Comparison of ENCODE assay signal across 8 mouse cellular contexts in genomic region chr14:34896253-34896982, GRCm38 (mm10).
DNase-seq lines count a peak whose midpoint lies in the region; ATAC-seq lines count a peak whose summit lies in the region.

No protein-coding gene starts in this region.

- no peaks in the 10 kb centered on the region for H3K9me3 ChIP-seq in kidney, embryonic 14.5 days (ENCODE audit: control insufficient read depth, low read length)
- H3K9me3 ChIP-seq in forebrain, embryonic 12.5 days = no peaks in the 10 kb centered on the region
- no peaks in the 10 kb centered on the region for H3K9me3 ChIP-seq in midbrain, embryonic 11.5 days (ENCODE audit: control insufficient read depth, low read length)

- DNase-seq in kidney, postnatal 25 days = no peak
- peak; percentile 57 to 70 for DNase-seq in layer of hippocampus, adult 8-10 months (ENCODE audit: low spot score in 2 of 2)
- peak; percentile 93 for DNase-seq in midbrain, embryonic 11.5 days (ENCODE audit: low spot score, missing footprints)
- DNase-seq in telencephalon, adult 2 months (ENCODE audit: low read depth, low spot score) = peak; percentile 49
- DNase-seq in spleen, postnatal 10 days (ENCODE audit: low spot score in 2 of 2) = no peak
- no peak for DNase-seq in urinary bladder, postnatal 36 days (ENCODE audit: low spot score in 2 of 2)

- peak; percentile 84 for ATAC-seq in kidney, embryonic 14.5 days (ENCODE audit: low FRiP score, low TSS enrichment)
- peak; percentile 79 for ATAC-seq in forebrain, embryonic 12.5 days (ENCODE audit: low FRiP score)
- ATAC-seq in midbrain, embryonic 11.5 days (ENCODE audit: low FRiP score) = peak; percentile 82

- peaks cover 2% of the 10 kb centered on the region; the same call in 1 of the 2 replicates for H3K27me3 ChIP-seq in kidney, embryonic 14.5 days (ENCODE audit: control insufficient read depth, insufficient read depth, low read length)
- H3K27me3 ChIP-seq in forebrain, embryonic 12.5 days = peaks cover 49% of the 10 kb centered on the region
- no peaks in the 10 kb centered on the region; the same call in 1 of the 2 replicates for H3K27me3 ChIP-seq in midbrain, embryonic 11.5 days (ENCODE audit: control insufficient read depth, insufficient read depth, low read length)

- H3K9ac ChIP-seq in kidney, embryonic 14.5 days (ENCODE audit: low read depth, low read length) = peak overlapping the region; percentile 40; the same call in 1 of the 2 replicates
- H3K9ac ChIP-seq in forebrain, embryonic 12.5 days = peak overlapping the region; percentile 36
- H3K9ac ChIP-seq in midbrain, embryonic 11.5 days (ENCODE audit: low read length) = peak overlapping the region; percentile 59

- H3K36me3 ChIP-seq in kidney, embryonic 14.5 days (ENCODE audit: control insufficient read depth, insufficient read depth, low read length) = no peaks in the 10 kb centered on the region
- H3K36me3 ChIP-seq in forebrain, embryonic 12.5 days (replicated peaks) = no peaks in the 10 kb centered on the region
- H3K36me3 ChIP-seq in midbrain, embryonic 11.5 days (ENCODE audit: control insufficient read depth, insufficient read depth, low read length) = no peaks in the 10 kb centered on the region

- 6% methylated on average over 33 of the region's 33 CpGs for WGBS in kidney, embryonic 14.5 days
- WGBS in forebrain, embryonic 12.5 days = 6% methylated on average over 33 of the region's 33 CpGs
- 7% methylated on average over 33 of the region's 33 CpGs for WGBS in midbrain, embryonic 11.5 days

- H3K4me1 ChIP-seq in kidney, embryonic 14.5 days (ENCODE audit: control insufficient read depth, insufficient read depth, low read length) = 0 out of 2 replicates have a peak, but pooled peaks cover 5% of the 10 kb centered on the region
- H3K4me1 ChIP-seq in forebrain, embryonic 12.5 days = peaks cover 21% of the 10 kb centered on the region
- peaks cover 5% of the 10 kb centered on the region; the same call in 1 of the 2 replicates for H3K4me1 ChIP-seq in midbrain, embryonic 11.5 days (ENCODE audit: control insufficient read depth, insufficient read depth, low read length)

- H3K4me3 ChIP-seq in kidney, embryonic 14.5 days (ENCODE audit: low read length) = peak overlapping the region; percentile 30
- peak overlapping the region; percentile 28 for H3K4me3 ChIP-seq in forebrain, embryonic 12.5 days (replicated peaks)
- H3K4me3 ChIP-seq in midbrain, embryonic 11.5 days (ENCODE audit: low read depth, low read length) = peak overlapping the region; percentile 25

- H3K4me2 ChIP-seq in kidney, embryonic 14.5 days (replicated peaks; ENCODE audit: low read depth, low read length) = peak overlapping the region; percentile 64
- peak overlapping the region; percentile 51 for H3K4me2 ChIP-seq in forebrain, embryonic 12.5 days
- H3K4me2 ChIP-seq in midbrain, embryonic 11.5 days = peak overlapping the region; percentile 59

- H3K27ac ChIP-seq in kidney, embryonic 14.5 days (ENCODE audit: low read depth, low read length) = no peak overlapping the region
- peak overlapping the region; percentile 48; the same call in 1 of the 2 replicates for H3K27ac ChIP-seq in forebrain, embryonic 12.5 days
- H3K27ac ChIP-seq in midbrain, embryonic 11.5 days (ENCODE audit: low read depth, low read length) = no peak overlapping the region

Comparison
In these comparisons a context has a peak if more than half of its experiments do, and no peak if none do; other contexts are left out.
1. DNase-seq: peak in layer of hippocampus, adult 8-10 months (2 of 2), midbrain, embryonic 11.5 days (single experiment) and telencephalon, adult 2 months (single experiment); none in kidney, postnatal 25 days (0 of 2), spleen, postnatal 10 days (0 of 2) and urinary bladder, postnatal 36 days (0 of 2).
2. Peak in every context shown above with its lines, with median percentiles within 50 percentile points of each other: ATAC-seq, H3K4me2 ChIP-seq, H3K4me3 ChIP-seq and H3K9ac ChIP-seq.